Mouse (Mus musculus) hindbrain, embryonic 14.5 days (tissue): ENCODE data around the gene Cdipt. TPM values are rescaled to one million over a fixed set of nuclear protein-coding genes. Genes with fewer than 3 reads are reported as not detected.

Experiments used
- ATAC-seq: fragments of 200-750 bp; cut with Nextera tagmentation; 2 replicates; pipeline ENCODE4 v1.8.0; 2017; ENCODE audit warnings: moderate number of reproducible peaks, mild to moderate bottlenecking, moderate TSS enrichment, moderate library complexity; ENCODE audit not compliant: low FRiP score
- DNase-seq: peaks from one replicate; pipeline ENCODE4 v3.0.0-alpha.2; 2015; ENCODE audit warnings: low spot score
- H3K27ac ChIP-seq: fragments of 300-500 bp; sonication (generic); 2 replicates; pipeline ENCODE4 v1.5.1; 2014; ENCODE audit warnings: mild to moderate bottlenecking, moderate library complexity
- H3K27me3 ChIP-seq: fragments of 300-500 bp; sonication (generic); 2 replicates; pipeline ENCODE4 v1.6.1; 2014; ENCODE audit warnings: mild to moderate bottlenecking, low read length, mixed read lengths; ENCODE audit not compliant: control insufficient read depth, insufficient read depth
- H3K36me3 ChIP-seq: fragments of 300-500 bp; sonication (generic); replicated peaks from 2 replicates; pipeline ENCODE4 v1.6.1; 2014; ENCODE audit not compliant: control insufficient read depth, insufficient read depth
- H3K4me1 ChIP-seq: fragments of 300-500 bp; sonication (generic); replicated peaks from 2 replicates; pipeline ENCODE4 v1.6.1; 2014; ENCODE audit warnings: antibody characterized with exemption, low read length, mixed read lengths; ENCODE audit not compliant: control insufficient read depth, insufficient read depth
- H3K4me2 ChIP-seq: fragments of 300-500 bp; sonication (generic); replicated peaks from 2 replicates; pipeline ENCODE4 v1.6.1; 2014; ENCODE audit warnings: mild to moderate bottlenecking, moderate library complexity
- H3K4me3 ChIP-seq: fragments of 300-500 bp; sonication (generic); replicated peaks from 2 replicates; pipeline ENCODE4 v1.5.1; 2014; ENCODE audit warnings: mild to moderate bottlenecking, low read length
- H3K9ac ChIP-seq: fragments of 300-500 bp; sonication (generic); 2 replicates; pipeline ENCODE4 v1.6.1; 2014
- H3K9me3 ChIP-seq: fragments of 300-500 bp; sonication (generic); 2 replicates; pipeline ENCODE4 v1.6.1; 2016; ENCODE audit warnings: low read length; ENCODE audit not compliant: control insufficient read depth
- WGBS: fragments of 180-500 bp; shearing (Covaris S2); extraction: QIAGEN DNeasy Blood & Tissue Kit; methylation state at CpG from one replicate; pipeline ENCODE4 v1.1.7; 2014; 5-methylcytosine and 5-hydroxymethylcytosine counted together
- polyA plus RNA-seq: library from polyadenylated mRNA; unstranded; fragments of >200 nt; fragmentation: Nextera tagmentation; extraction: Ambion mirVana; gene quantifications from 2 replicates; pipeline ENCODE4 v1.2.1, GENCODE M21; 2014

Cdipt gene
- polyA plus RNA-seq, 1 experiment from 2014 or later = 110 TPM

DNA sequence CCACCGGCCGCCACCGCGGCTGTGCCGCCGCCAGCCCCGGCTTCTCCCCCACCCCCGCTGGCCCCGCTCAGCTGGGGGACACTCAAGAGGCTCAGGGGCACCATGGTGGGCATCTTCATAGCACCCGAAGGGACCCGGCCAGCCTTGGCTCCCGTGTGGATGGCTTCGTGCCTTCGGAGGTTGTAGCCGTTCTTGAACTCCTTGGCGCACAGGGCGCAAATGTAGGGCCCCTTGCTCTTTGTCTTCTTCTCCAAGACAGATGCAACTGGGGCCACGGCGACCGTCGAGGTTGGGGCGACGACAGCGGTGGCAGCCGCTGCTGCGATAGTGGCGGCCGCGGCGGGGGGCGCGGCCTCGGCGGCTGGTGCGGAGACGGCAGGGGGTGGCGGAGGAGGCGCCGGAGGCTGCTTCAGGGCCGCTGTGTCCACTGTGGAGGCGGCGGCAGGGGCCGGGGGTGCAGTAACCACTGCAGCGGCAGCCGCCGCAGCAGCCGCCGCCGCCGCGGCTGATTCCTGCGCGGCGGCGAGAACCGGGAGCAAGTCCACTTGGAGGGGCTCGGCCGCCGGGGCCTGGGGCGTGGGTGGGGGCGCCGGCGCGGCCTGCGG, 49.9 kb downstream of the Cdipt start:
- peaks cover 44% of the 10 kb centered on the region for H3K4me1 ChIP-seq
- H3K36me3 ChIP-seq = peaks cover 32% of the 10 kb centered on the region
- under 1% methylated on average over 23 of the region's 65 CpGs for WGBS
- H3K9ac ChIP-seq = peak overlapping the region; percentile 99
- H3K4me2 ChIP-seq = peak overlapping the region; percentile 90
- peak overlapping the region; percentile 92 for H3K4me3 ChIP-seq
- H3K9me3 ChIP-seq = no peaks in the 10 kb centered on the region
- DNase-seq (no peak), ATAC-seq (no peak)
- H3K27ac ChIP-seq = peak overlapping the region; percentile 100
- no peaks in the 10 kb centered on the region for H3K27me3 ChIP-seq

DNA sequence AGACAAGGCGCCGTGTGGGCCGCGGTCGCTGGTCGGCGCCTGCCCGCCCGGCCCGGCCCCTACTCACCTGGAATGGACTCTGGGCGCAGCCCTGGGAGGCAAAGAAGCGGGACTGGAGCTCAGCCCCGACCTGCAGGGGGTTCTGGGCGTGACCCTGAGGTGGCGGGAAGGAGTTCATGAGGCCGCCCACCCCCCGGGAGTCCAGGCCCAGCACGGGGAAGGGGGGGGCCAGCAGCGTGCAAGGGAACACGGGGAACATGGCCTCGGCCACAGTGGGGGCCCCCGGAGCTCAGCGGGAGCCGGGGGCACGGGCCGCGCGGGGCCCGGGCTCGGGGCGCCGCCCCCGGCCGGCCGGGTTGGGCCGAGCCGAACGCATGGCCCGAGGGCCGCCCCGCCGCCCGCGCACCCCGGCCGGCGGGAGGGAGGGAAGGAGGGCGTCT, 50.5 kb downstream of the Cdipt start:
- ATAC-seq (peak; percentile 7), DNase-seq (peak; percentile 43)
- Histone ChIP-seq H3K27me3 (no peaks in the 10 kb centered on the region), H3K36me3 (peaks cover 32% of the 10 kb centered on the region), H3K9ac (peak overlapping the region; percentile 99), H3K4me2 (peak overlapping the region; percentile 90), H3K4me1 (peaks cover 39% of the 10 kb centered on the region), H3K9me3 (no peaks in the 10 kb centered on the region), H3K4me3 (peak overlapping the region; percentile 92), H3K27ac (peak overlapping the region; percentile 100)
- 0% methylated on average over 18 of the region's 48 CpGs for WGBS

DNA sequence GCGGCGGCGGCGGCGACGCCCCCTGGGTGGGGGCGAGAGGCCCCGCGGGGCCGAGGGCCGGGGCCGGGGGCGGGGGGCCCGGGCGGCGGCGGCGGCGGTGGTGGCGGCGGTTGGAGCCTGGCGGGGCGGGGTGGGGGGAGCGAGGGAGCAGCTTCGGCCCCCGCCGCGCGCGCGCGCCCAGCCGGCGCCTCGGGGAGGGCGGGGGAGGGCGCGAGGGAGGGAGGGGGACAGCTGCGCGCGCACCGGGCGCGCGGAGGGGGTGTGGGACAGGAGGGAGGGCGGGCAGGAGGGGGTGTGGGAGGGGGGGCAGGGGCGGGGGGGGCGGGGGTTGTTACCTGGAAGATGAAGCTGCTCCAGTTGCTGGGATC, 50.9 kb downstream of the Cdipt start:
- peaks cover 32% of the 10 kb centered on the region for H3K36me3 ChIP-seq
- no peaks in the 10 kb centered on the region for H3K9me3 ChIP-seq
- peak overlapping the region; percentile 92 for H3K4me3 ChIP-seq
- H3K9ac ChIP-seq = peak overlapping the region; percentile 99
- DNase-seq (peak; percentile 82), ATAC-seq (no peak; the same call in 1 of the 2 replicates)
- no peaks in the 10 kb centered on the region for H3K27me3 ChIP-seq
- H3K4me2 ChIP-seq = peak overlapping the region; percentile 90
- peaks cover 35% of the 10 kb centered on the region for H3K4me1 ChIP-seq
- whole genome bisulfite sequencing = no CpG with 5 or more reads among the region's 48 CpGs
- peak overlapping the region; percentile 100 for H3K27ac ChIP-seq

DNA sequence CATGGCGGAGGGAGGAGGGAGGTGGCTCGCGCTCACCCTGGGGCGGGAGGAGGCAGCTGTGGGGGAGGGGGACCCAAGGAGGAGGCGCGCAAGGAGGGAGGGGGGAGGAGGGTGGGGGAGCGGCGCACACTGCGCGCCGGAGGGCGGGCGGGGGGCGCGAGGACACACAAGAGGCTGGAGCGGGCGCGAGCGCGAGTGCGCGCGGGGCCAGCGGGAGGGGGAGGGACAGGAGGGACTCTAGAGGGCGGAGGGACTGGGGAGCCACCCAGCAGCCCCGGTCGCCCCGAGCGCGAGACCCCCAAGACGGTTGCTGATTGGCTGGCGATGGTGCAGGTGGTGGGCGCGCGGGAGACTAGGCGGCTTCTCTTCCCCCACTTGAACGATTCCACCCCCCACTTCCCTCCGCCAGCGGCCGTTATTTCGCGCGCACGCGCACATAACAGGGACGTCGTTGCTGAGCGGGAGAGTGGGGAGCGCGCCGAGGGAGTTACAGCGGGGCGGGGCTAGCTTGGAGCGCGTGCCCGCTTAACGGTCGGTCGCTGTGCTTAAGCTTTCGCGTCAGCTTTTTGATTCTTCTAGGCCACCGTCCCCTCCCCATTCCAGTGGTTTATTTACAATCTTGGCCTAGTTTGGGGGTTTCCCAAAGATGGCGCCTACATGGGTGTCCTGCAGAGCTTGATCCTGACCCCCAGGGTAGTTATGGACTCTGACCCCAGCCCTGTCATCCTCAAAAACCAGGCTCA, 51.4 kb downstream of the Cdipt start, which contains the start of gene Maz:
Maz (minus strand) TSS at position 54 of the 743 bp plus-strand sequence.
- WGBS = under 1% methylated on average over 52 of the region's 63 CpGs
- peak within 1 kb of the TSS; percentile 99 for H3K9ac ChIP-seq

DNA sequence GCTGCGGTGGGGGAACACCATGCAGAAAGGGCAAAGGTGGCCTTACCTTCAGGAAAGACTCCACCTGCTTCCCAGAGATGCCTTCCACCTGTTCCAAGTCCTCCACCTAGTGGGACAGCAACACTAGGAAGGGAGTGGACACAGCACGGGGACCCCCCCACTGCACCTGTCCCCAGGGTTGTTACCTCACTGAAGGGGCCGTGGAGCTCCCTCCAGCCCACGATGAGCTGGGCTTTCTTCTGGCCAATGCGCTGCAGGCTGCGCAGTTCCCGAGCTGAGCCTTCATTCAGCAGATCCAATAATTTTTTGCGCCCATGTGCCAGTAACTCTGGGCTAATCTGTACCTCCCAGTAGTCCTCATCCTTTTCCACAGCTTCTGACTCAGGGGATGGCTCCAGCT, 52.2 kb downstream of the Cdipt start:
- Histone ChIP-seq H3K27ac (peak overlapping the region; percentile 100), H3K9ac (peak overlapping the region; percentile 63), H3K4me2 (peak overlapping the region; percentile 90), H3K9me3 (no peaks in the 10 kb centered on the region), H3K27me3 (no peaks in the 10 kb centered on the region), H3K36me3 (peaks cover 29% of the 10 kb centered on the region), H3K4me3 (peak overlapping the region; percentile 92), H3K4me1 (peaks cover 28% of the 10 kb centered on the region)
- no peak for DNase-seq
- ATAC-seq = peak; percentile 3; the same call in 1 of the 2 replicates
- 58% methylated on average over 8 of the region's 8 CpGs for WGBS

More for the DNA sequence above, 51.4 kb downstream of the Cdipt start, which contains the start of gene Maz:
- peaks cover 33% of the 10 kb centered on the region for H3K4me1 ChIP-seq
- H3K9me3 ChIP-seq = no peaks in the 10 kb centered on the region
- H3K4me2 ChIP-seq = peak within 1 kb of the TSS; percentile 90
- no peaks in the 10 kb centered on the region for H3K27me3 ChIP-seq
- DNase-seq (peak; percentile 100), ATAC-seq (peak; percentile 93)
- peak within 1 kb of the TSS; percentile 100 for H3K27ac ChIP-seq
- peak within 1 kb of the TSS; percentile 92 for H3K4me3 ChIP-seq
- H3K36me3 ChIP-seq = peaks cover 30% of the 10 kb centered on the region

Other genes starting within 250 kb of the Cdipt start
- gene Mapk3, start 216.3 kb upstream of the Cdipt start, polyA plus RNA-seq = 96.5 and 97.0 TPM in 2 replicates
- 1.0 and 1.8 TPM in 2 replicates for gene Gdpd3, start 209.6 kb upstream of the Cdipt start, polyA plus RNA-seq
- gene Ypel3, start 199.0 kb upstream of the Cdipt start, polyA plus RNA-seq = 206 and 218 TPM in 2 replicates
- gene Tbx6, start 194.4 kb upstream of the Cdipt start, polyA plus RNA-seq = 0.21 and 0.26 TPM in 2 replicates
- 177 and 182 TPM in 2 replicates for gene Ppp4c, start 183.4 kb upstream of the Cdipt start, polyA plus RNA-seq
- 53.2 and 54.7 TPM in 2 replicates for gene Fam57b, start 178.2 kb upstream of the Cdipt start, polyA plus RNA-seq
- gene 4930451I11Rik, start 144.3 kb upstream of the Cdipt start, polyA plus RNA-seq = 0.74 TPM in 1 of 2 replicates, not detected in the other
- 16.5 and 25.7 TPM in 2 replicates for gene Doc2a, start 128.5 kb upstream of the Cdipt start, polyA plus RNA-seq
- gene Hirip3, start 113.9 kb upstream of the Cdipt start, polyA plus RNA-seq = 10.1 and 11.1 TPM in 2 replicates
- gene Ino80e, start 113.5 kb upstream of the Cdipt start, polyA plus RNA-seq = 93.7 and 95.3 TPM in 2 replicates
- gene Taok2, start 91.2 kb upstream of the Cdipt start, polyA plus RNA-seq = 36.4 and 37.2 TPM in 2 replicates
- 28.0 and 29.3 TPM in 2 replicates for gene Tmem219, start 53.0 kb upstream of the Cdipt start, polyA plus RNA-seq
- gene Kctd13, start 47.0 kb upstream of the Cdipt start, polyA plus RNA-seq = 102 and 104 TPM in 2 replicates
- 8.0 and 10.9 TPM in 2 replicates for gene Asphd1, start 26.3 kb upstream of the Cdipt start, polyA plus RNA-seq
- gene Sez6l2, start 25.4 kb upstream of the Cdipt start, polyA plus RNA-seq = 68.9 and 70.1 TPM in 2 replicates
- 0.98 and 1.0 TPM in 2 replicates for gene Cdiptos, start 184 bp downstream of the Cdipt start, polyA plus RNA-seq
- 3.4 and 4.0 TPM in 2 replicates for gene Mvp, start 38.7 kb downstream of the Cdipt start, polyA plus RNA-seq
- gene Pagr1b, start 40.6 kb downstream of the Cdipt start, polyA plus RNA-seq = 0.70 TPM in 1 of 2 replicates, not detected in the other
- gene Pagr1a, start 41.4 kb downstream of the Cdipt start, polyA plus RNA-seq = 31.5 and 38.6 TPM in 2 replicates
- 51.9 and 52.3 TPM in 2 replicates for gene Gm42742, start 45.2 kb downstream of the Cdipt start, polyA plus RNA-seq
- 46.7 and 57.0 TPM in 2 replicates for gene Prrt2, start 45.3 kb downstream of the Cdipt start, polyA plus RNA-seq
- 68.6 and 73.1 TPM in 2 replicates for gene Maz, start 51.1 kb downstream of the Cdipt start, polyA plus RNA-seq
- 20.3 and 24.6 TPM in 2 replicates for gene Kif22, start 66.6 kb downstream of the Cdipt start, polyA plus RNA-seq
- not detected in 2 replicates for gene Zg16, start 111.4 kb downstream of the Cdipt start, polyA plus RNA-seq
- 1.7 and 1.9 TPM in 2 replicates for gene AI467606, start 115.4 kb downstream of the Cdipt start, polyA plus RNA-seq
- gene Qprt, start 146.3 kb downstream of the Cdipt start, polyA plus RNA-seq = 0.55 and 0.87 TPM in 2 replicates
- gene Spn, start 161.9 kb downstream of the Cdipt start, polyA plus RNA-seq = not detected in 2 replicates
- 63.7 and 64.9 TPM in 2 replicates for gene Cd2bp2, start 220.1 kb downstream of the Cdipt start, polyA plus RNA-seq
- gene Tbc1d10b, start 232.6 kb downstream of the Cdipt start, polyA plus RNA-seq = 24.6 and 33.0 TPM in 2 replicates
- 2.2 and 2.8 TPM in 2 replicates for gene Mylpf, start 233.0 kb downstream of the Cdipt start, polyA plus RNA-seq